Mouse (Mus musculus): ENCODE data around the gene Tmem229b. TPM values are rescaled to one million over a fixed set of nuclear protein-coding genes. Genes with fewer than 3 reads are reported as not detected.

Gene Tmem229b
- 10.3 and 11.8 TPM in 2 replicates for polyA plus RNA-seq (2015; fragmentation: Nextera tagmentation; extraction: Ambion mirVana)

GRCm38 (mm10) chr12:79007126-79007753 lies at the start of gene Tmem229b:
Gene Tmem229b (minus strand): TSS chr12:79007627.
- Histone ChIP-seq H3K9me3 (replicated peaks) (no peaks in the 10 kb centered on the region), H3K4me2 (replicated peaks) (peak within 1 kb of the TSS; percentile 94), H3K4me3 (replicated peaks) (peak within 1 kb of the TSS; percentile 89), H3K36me3 (no peaks in the 10 kb centered on the region), H3K9ac (peak within 1 kb of the TSS; percentile 74), H3K27ac (replicated peaks) (no peak within 1 kb of the TSS), H3K4me1 (peaks cover 9% of the 10 kb centered on the region), H3K27me3 (peaks cover 12% of the 10 kb centered on the region)
- 1% methylated on average over 49 of the region's 49 CpGs for WGBS
- peak; percentile 79 for ATAC-seq (ENCODE audit: insufficient number of reproducible peaks, low FRiP score, low TSS enrichment, low read depth)

GRCm38 (mm10) chr12:79055276-79055675 lies 47.8 kb upstream of the Tmem229b start:
- no peak; the same call in 1 of the 2 replicates for ATAC-seq (ENCODE audit: insufficient number of reproducible peaks, low FRiP score, low TSS enrichment, low read depth)
- WGBS, result 86% methylated on average over 7 of the region's 7 CpGs
- no peak overlapping the region for H3K9ac ChIP-seq
- no peaks in the 10 kb centered on the region for H3K27me3 ChIP-seq
- no peak overlapping the region for H3K4me3 ChIP-seq (replicated peaks)
- no peaks in the 10 kb centered on the region for H3K36me3 ChIP-seq
- H3K9me3 ChIP-seq (replicated peaks), result no peaks in the 10 kb centered on the region
- H3K4me1 ChIP-seq, result no peaks in the 10 kb centered on the region
- no peak overlapping the region for H3K27ac ChIP-seq (replicated peaks)
- H3K4me2 ChIP-seq (replicated peaks), result no peak overlapping the region

GRCm38 (mm10) chr12:79052073-79052472 lies 44.6 kb upstream of the Tmem229b start:
- H3K27me3 ChIP-seq, result no peaks in the 10 kb centered on the region
- H3K4me3 ChIP-seq (replicated peaks), result no peak overlapping the region
- ATAC-seq (ENCODE audit: insufficient number of reproducible peaks, low FRiP score, low TSS enrichment, low read depth), result no peak
- 91% methylated on average over 2 of the region's 2 CpGs for WGBS
- H3K4me2 ChIP-seq (replicated peaks), result no peak overlapping the region
- H3K4me1 ChIP-seq, result no peaks in the 10 kb centered on the region
- H3K27ac ChIP-seq (replicated peaks), result no peak overlapping the region
- no peaks in the 10 kb centered on the region for H3K36me3 ChIP-seq
- no peak overlapping the region for H3K9ac ChIP-seq
- no peaks in the 10 kb centered on the region for H3K9me3 ChIP-seq (replicated peaks)

GRCm38 (mm10) chr12:79050545-79051212 lies 43.3 kb upstream of the Tmem229b start:
- 68% methylated on average over 3 of the region's 3 CpGs for WGBS
- H3K4me1 ChIP-seq, result no peaks in the 10 kb centered on the region
- no peaks in the 10 kb centered on the region for H3K27me3 ChIP-seq
- no peaks in the 10 kb centered on the region for H3K9me3 ChIP-seq (replicated peaks)
- no peak overlapping the region for H3K27ac ChIP-seq (replicated peaks)
- no peak overlapping the region for H3K4me2 ChIP-seq (replicated peaks)
- H3K9ac ChIP-seq, result no peak overlapping the region
- peak; percentile 70 for ATAC-seq (ENCODE audit: insufficient number of reproducible peaks, low FRiP score, low TSS enrichment, low read depth)
- H3K4me3 ChIP-seq (replicated peaks), result no peak overlapping the region
- no peaks in the 10 kb centered on the region for H3K36me3 ChIP-seq

- H3K9ac ChIP-seq, result no peak overlapping the region
- H3K4me2 ChIP-seq (replicated peaks), result no peak overlapping the region
- H3K36me3 ChIP-seq, result no peaks in the 10 kb centered on the region
- H3K4me3 ChIP-seq (replicated peaks), result no peak overlapping the region
- no peak for ATAC-seq (ENCODE audit: insufficient number of reproducible peaks, low FRiP score, low TSS enrichment, low read depth)
- WGBS, result 61% methylated on average over 2 of the region's 2 CpGs
- H3K9me3 ChIP-seq (replicated peaks), result no peaks in the 10 kb centered on the region
- no peaks in the 10 kb centered on the region for H3K4me1 ChIP-seq
- no peak overlapping the region for H3K27ac ChIP-seq (replicated peaks)
- H3K27me3 ChIP-seq, result no peaks in the 10 kb centered on the region
Measured at GRCm38 (mm10) chr12:79049807-79050206, 42.4 kb upstream of the Tmem229b start.

- no peaks in the 10 kb centered on the region for H3K36me3 ChIP-seq
- no peak overlapping the region for H3K9ac ChIP-seq
- 60% methylated on average over 1 of the region's 1 CpGs for WGBS
- H3K27me3 ChIP-seq, result no peaks in the 10 kb centered on the region
- H3K9me3 ChIP-seq (replicated peaks), result no peaks in the 10 kb centered on the region
- no peak for ATAC-seq (ENCODE audit: insufficient number of reproducible peaks, low FRiP score, low TSS enrichment, low read depth)
- no peak overlapping the region for H3K4me2 ChIP-seq (replicated peaks)
- H3K27ac ChIP-seq (replicated peaks), result no peak overlapping the region
- H3K4me3 ChIP-seq (replicated peaks), result no peak overlapping the region
- H3K4me1 ChIP-seq, result no peaks in the 10 kb centered on the region
Measured at GRCm38 (mm10) chr12:79048898-79049297, 41.5 kb upstream of the Tmem229b start.

- WGBS, result 82% methylated on average over 7 of the region's 7 CpGs
- Histone ChIP-seq H3K9me3 (replicated peaks) (no peaks in the 10 kb centered on the region), H3K9ac (no peak overlapping the region), H3K4me1 (no peaks in the 10 kb centered on the region), H3K27me3 (no peaks in the 10 kb centered on the region), H3K4me3 (replicated peaks) (no peak overlapping the region), H3K4me2 (replicated peaks) (no peak overlapping the region), H3K36me3 (no peaks in the 10 kb centered on the region), H3K27ac (replicated peaks) (no peak overlapping the region)
- no peak for ATAC-seq (ENCODE audit: insufficient number of reproducible peaks, low FRiP score, low TSS enrichment, low read depth)
Measured at GRCm38 (mm10) chr12:79047203-79047602, 39.8 kb upstream of the Tmem229b start.

GRCm38 (mm10) chr12:79046171-79046570 lies 38.7 kb upstream of the Tmem229b start:
- H3K4me2 ChIP-seq (replicated peaks), result no peak overlapping the region
- H3K36me3 ChIP-seq, result no peaks in the 10 kb centered on the region
- WGBS, result 50% methylated on average over 6 of the region's 6 CpGs
- no peaks in the 10 kb centered on the region for H3K27me3 ChIP-seq
- H3K9me3 ChIP-seq (replicated peaks), result no peaks in the 10 kb centered on the region
- no peak for ATAC-seq (ENCODE audit: insufficient number of reproducible peaks, low FRiP score, low TSS enrichment, low read depth)
- H3K27ac ChIP-seq (replicated peaks), result no peak overlapping the region
- no peak overlapping the region for H3K9ac ChIP-seq
- no peak overlapping the region for H3K4me3 ChIP-seq (replicated peaks)
- H3K4me1 ChIP-seq, result no peaks in the 10 kb centered on the region

GRCm38 (mm10) chr12:79044668-79045067 lies 37.2 kb upstream of the Tmem229b start:
- no peaks in the 10 kb centered on the region for H3K27me3 ChIP-seq
- H3K36me3 ChIP-seq, result no peaks in the 10 kb centered on the region
- H3K4me1 ChIP-seq, result no peaks in the 10 kb centered on the region
- WGBS, result 63% methylated on average over 8 of the region's 8 CpGs
- no peak overlapping the region for H3K4me3 ChIP-seq (replicated peaks)
- no peaks in the 10 kb centered on the region for H3K9me3 ChIP-seq (replicated peaks)
- no peak overlapping the region for H3K4me2 ChIP-seq (replicated peaks)
- H3K9ac ChIP-seq, result no peak overlapping the region
- H3K27ac ChIP-seq (replicated peaks), result no peak overlapping the region
- peak; percentile 68; the same call in 1 of the 2 replicates for ATAC-seq (ENCODE audit: insufficient number of reproducible peaks, low FRiP score, low TSS enrichment, low read depth)

- Histone ChIP-seq H3K9ac (no peak overlapping the region), H3K9me3 (replicated peaks) (no peaks in the 10 kb centered on the region), H3K27me3 (no peaks in the 10 kb centered on the region), H3K4me2 (replicated peaks) (no peak overlapping the region), H3K27ac (replicated peaks) (no peak overlapping the region), H3K4me3 (replicated peaks) (no peak overlapping the region), H3K4me1 (no peaks in the 10 kb centered on the region), H3K36me3 (no peaks in the 10 kb centered on the region)
- ATAC-seq (ENCODE audit: insufficient number of reproducible peaks, low FRiP score, low TSS enrichment, low read depth), result no peak
Measured at GRCm38 (mm10) chr12:79041436-79041835, 34.0 kb upstream of the Tmem229b start.

GRCm38 (mm10) chr12:79040201-79040827 lies 32.9 kb upstream of the Tmem229b start:
- Histone ChIP-seq H3K27ac (replicated peaks) (no peak overlapping the region), H3K4me1 (no peaks in the 10 kb centered on the region), H3K9ac (no peak overlapping the region), H3K27me3 (no peaks in the 10 kb centered on the region), H3K4me3 (replicated peaks) (no peak overlapping the region), H3K36me3 (no peaks in the 10 kb centered on the region), H3K4me2 (replicated peaks) (no peak overlapping the region), H3K9me3 (replicated peaks) (no peaks in the 10 kb centered on the region)
- 81% methylated on average over 11 of the region's 11 CpGs for WGBS
- no peak for ATAC-seq (ENCODE audit: insufficient number of reproducible peaks, low FRiP score, low TSS enrichment, low read depth)

All from embryonic facial prominence, embryonic 15.5 days (tissue).